Mouse (Mus musculus): Measurements from ENCODE around the gene Prr12. TPM values are rescaled to one million over a fixed set of nuclear protein-coding genes. Genes with fewer than 3 reads are reported as not detected.
"Not testable (repeated sequence)": the region's sequence is repeated elsewhere in the genome, so short reads cannot be mapped to it uniquely, and the experiment has no call there.

Gene Prr12
- polyA plus RNA-seq, 1 experiment from 2014 or later: 11.1 TPM

- Histone ChIP-seq H3K27me3 (no peaks in the 10 kb centered on the region), H3K27ac (no peak overlapping the region), H3K36me3 (peaks cover 78% of the 10 kb centered on the region), H3K4me2 (no peak overlapping the region), H3K9ac (no peak overlapping the region), H3K4me1 (no peaks in the 10 kb centered on the region), H3K9me3 (no peaks in the 10 kb centered on the region), H3K4me3 (no peak overlapping the region)
- no peak for ATAC-seq (ENCODE audit: borderline replicate concordance, extremely low read depth, low FRiP score, low TSS enrichment)
- 86% methylated on average over 6 of the region's 6 CpGs for WGBS
Measured at GRCm38 (mm10) chr7:45029995-45030394, 22.7 kb downstream of the Prr12 start.

GRCm38 (mm10) chr7:45028351-45028750 lies 24.3 kb downstream of the Prr12 start:
- no peak overlapping the region for H3K9ac ChIP-seq
- ATAC-seq (ENCODE audit: borderline replicate concordance, extremely low read depth, low FRiP score, low TSS enrichment): no peak
- H3K9me3 ChIP-seq: no peaks in the 10 kb centered on the region
- no peaks in the 10 kb centered on the region for H3K4me1 ChIP-seq
- H3K4me3 ChIP-seq: no peak overlapping the region
- H3K27me3 ChIP-seq: no peaks in the 10 kb centered on the region
- H3K27ac ChIP-seq: no peak overlapping the region
- H3K4me2 ChIP-seq: no peak overlapping the region
- WGBS: 83% methylated on average over 11 of the region's 11 CpGs
- peaks cover 61% of the 10 kb centered on the region for H3K36me3 ChIP-seq

- Histone ChIP-seq H3K4me3 (no peak overlapping the region), H3K36me3 (peaks cover 55% of the 10 kb centered on the region), H3K4me1 (no peaks in the 10 kb centered on the region), H3K27ac (no peak overlapping the region), H3K9me3 (no peaks in the 10 kb centered on the region), H3K4me2 (no peak overlapping the region), H3K9ac (no peak overlapping the region), H3K27me3 (no peaks in the 10 kb centered on the region)
- WGBS: 83% methylated on average over 9 of the region's 9 CpGs
- ATAC-seq (ENCODE audit: borderline replicate concordance, extremely low read depth, low FRiP score, low TSS enrichment): no peak
Measured at GRCm38 (mm10) chr7:45027761-45028160, 24.9 kb downstream of the Prr12 start.

GRCm38 (mm10) chr7:45026256-45026655 lies 26.4 kb downstream of the Prr12 start:
- ATAC-seq (ENCODE audit: borderline replicate concordance, extremely low read depth, low FRiP score, low TSS enrichment): no peak
- no peaks in the 10 kb centered on the region for H3K9me3 ChIP-seq
- H3K27me3 ChIP-seq: no peaks in the 10 kb centered on the region
- no peak overlapping the region for H3K9ac ChIP-seq
- no peak overlapping the region for H3K4me2 ChIP-seq
- H3K4me3 ChIP-seq: no peak overlapping the region
- 68% methylated on average over 2 of the region's 2 CpGs for WGBS
- H3K36me3 ChIP-seq: peaks cover 40% of the 10 kb centered on the region
- H3K27ac ChIP-seq: no peak overlapping the region
- H3K4me1 ChIP-seq: no peaks in the 10 kb centered on the region

DNA sequence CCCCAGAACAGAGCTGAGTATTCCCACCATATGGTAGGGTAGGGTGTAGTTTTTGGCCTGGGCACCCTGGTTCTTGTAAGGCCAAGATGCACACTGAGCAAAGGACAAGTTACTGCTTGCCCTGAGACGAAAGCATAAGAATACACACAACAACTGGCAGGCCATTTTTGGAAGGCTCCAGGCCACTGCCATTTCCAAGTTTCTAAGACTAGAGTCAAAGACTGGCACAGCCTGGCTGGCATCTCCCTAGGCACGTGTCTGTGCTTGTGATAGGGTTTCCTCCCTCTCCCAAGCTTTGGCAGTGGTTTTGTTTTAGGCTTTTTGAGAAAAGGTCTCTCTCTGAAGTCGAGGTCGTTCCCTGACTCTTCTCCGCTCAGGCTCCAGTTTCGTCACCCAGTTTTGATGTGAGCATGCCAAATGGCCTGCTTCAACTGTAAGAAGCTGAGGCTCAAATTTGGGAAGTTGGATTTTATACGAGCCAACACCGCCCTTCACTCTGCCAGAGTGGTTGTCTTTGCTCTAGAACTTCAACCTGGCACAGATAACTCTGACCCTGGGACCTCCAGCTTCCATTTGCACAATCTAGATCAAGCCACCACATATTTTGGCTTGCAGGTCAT lies 27.0 kb downstream of the Prr12 start:
- 73% methylated on average over 8 of the region's 8 CpGs for WGBS
- H3K4me2 ChIP-seq: no peak overlapping the region
- 0 out of 2 replicates have a peak, but pooled peaks cover under 1% of the 10 kb centered on the region for H3K27me3 ChIP-seq
- no peak overlapping the region for H3K27ac ChIP-seq
- H3K9me3 ChIP-seq: no peaks in the 10 kb centered on the region
- peaks cover 35% of the 10 kb centered on the region for H3K36me3 ChIP-seq
- no peak for ATAC-seq (ENCODE audit: borderline replicate concordance, extremely low read depth, low FRiP score, low TSS enrichment)
- no peaks in the 10 kb centered on the region for H3K4me1 ChIP-seq
- H3K9ac ChIP-seq: no peak overlapping the region
- no peak overlapping the region for H3K4me3 ChIP-seq

GRCm38 (mm10) chr7:45024281-45025248 lies 28.1 kb downstream of the Prr12 start:
- Histone ChIP-seq H3K4me2 (no peak overlapping the region), H3K27me3 (0 out of 2 replicates have a peak, but pooled peaks cover 5% of the 10 kb centered on the region), H3K36me3 (peaks cover 24% of the 10 kb centered on the region), H3K9me3 (no peaks in the 10 kb centered on the region), H3K9ac (no peak overlapping the region), H3K4me3 (no peak overlapping the region), H3K4me1 (0 out of 2 replicates have a peak, but pooled peaks cover 5% of the 10 kb centered on the region), H3K27ac (no peak overlapping the region)
- 81% methylated on average over 15 of the region's 15 CpGs for whole genome bisulfite sequencing
- ATAC-seq (ENCODE audit: borderline replicate concordance, extremely low read depth, low FRiP score, low TSS enrichment): no peak

DNA sequence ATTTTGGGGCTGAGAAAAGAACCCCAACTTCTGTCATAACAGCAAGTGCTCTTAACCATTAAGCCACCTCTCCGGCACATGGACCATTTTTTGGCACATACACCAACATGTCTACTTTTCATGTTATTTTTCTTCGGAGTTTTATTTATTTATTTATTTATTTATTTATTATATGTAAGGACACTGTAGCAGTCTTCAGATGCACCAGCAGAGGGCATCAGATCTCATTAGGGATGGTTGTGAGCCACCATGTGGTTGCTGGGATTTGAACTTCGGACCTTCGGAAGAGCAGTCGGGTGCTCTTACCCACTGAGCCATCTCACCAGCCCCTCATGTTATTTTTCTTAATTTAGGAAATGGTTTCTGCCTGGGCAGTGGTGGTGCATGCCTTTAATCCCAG lies 29.0 kb downstream of the Prr12 start:
- ATAC-seq (ENCODE audit: borderline replicate concordance, extremely low read depth, low FRiP score, low TSS enrichment); H3K27ac ChIP-seq; H3K4me2 ChIP-seq; H3K27me3 ChIP-seq; H3K9ac ChIP-seq; H3K9me3 ChIP-seq; H3K4me3 ChIP-seq: not testable (repeated sequence)
- peaks cover 16% of the 10 kb centered on the region for H3K36me3 ChIP-seq
- peaks cover 13% of the 10 kb centered on the region for H3K4me1 ChIP-seq
- WGBS: 69% methylated on average over 5 of the region's 5 CpGs

DNA sequence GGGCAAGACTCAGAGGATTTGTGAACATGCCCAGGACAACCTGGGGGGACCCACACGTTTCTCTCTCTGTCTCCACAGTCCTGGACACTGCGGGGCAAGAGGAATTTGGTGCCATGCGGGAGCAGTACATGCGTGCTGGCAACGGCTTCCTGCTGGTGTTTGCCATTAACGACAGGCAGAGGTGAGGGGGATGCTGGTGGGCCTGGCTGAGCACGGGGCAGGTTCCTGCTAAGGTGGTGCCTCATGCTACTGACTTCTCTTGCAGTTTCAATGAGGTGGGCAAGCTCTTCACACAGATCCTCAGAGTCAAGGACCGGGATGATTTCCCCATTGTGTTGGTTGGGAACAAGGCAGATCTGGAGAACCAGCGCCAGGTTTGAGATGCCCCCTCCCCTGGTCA lies 32.5 kb downstream of the Prr12 start:
- Histone ChIP-seq H3K4me1 (peaks cover 20% of the 10 kb centered on the region), H3K9ac (no peak overlapping the region), H3K36me3 (no peaks in the 10 kb centered on the region), H3K9me3 (no peaks in the 10 kb centered on the region), H3K27ac (no peak overlapping the region), H3K4me3 (no peak overlapping the region), H3K4me2 (no peak overlapping the region), H3K27me3 (0 out of 2 replicates have a peak, but pooled peaks cover 5% of the 10 kb centered on the region)
- 60% methylated on average over 9 of the region's 9 CpGs for WGBS
- no peak for ATAC-seq (ENCODE audit: borderline replicate concordance, extremely low read depth, low FRiP score, low TSS enrichment)

DNA sequence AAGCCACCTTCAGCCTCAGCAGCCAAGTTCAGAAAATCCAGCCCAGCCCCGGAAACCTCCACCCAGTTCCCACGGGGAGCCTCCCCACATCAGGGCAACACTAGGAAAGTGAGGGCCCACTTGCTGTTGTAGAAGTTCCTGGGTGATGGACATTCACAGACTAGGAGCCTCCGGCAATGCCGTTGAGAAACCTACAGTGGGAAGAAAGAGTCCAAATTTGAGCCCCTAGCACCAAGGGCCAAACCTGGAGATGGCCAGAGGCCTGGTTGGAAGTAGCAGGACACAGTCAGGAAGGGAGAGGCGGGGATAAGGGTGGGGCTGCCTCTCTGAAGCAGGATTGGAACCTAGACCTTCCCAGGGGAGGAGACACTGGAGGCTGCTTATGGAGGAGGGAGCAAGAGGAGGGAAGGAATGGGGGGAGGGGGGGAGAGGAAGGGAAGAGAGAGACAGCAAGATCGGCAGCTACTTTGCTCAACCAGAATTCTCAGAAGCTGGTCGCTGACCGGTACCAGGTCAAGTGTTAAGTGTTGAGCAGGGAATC lies 33.6 kb downstream of the Prr12 start:
- WGBS: 20% methylated on average over 8 of the region's 8 CpGs
- Histone ChIP-seq H3K4me3 (peak overlapping the region; percentile 98), H3K4me1 (peaks cover 29% of the 10 kb centered on the region), H3K9ac (peak overlapping the region; percentile 8; the same call in 1 of the 2 replicates), H3K4me2 (peak overlapping the region; percentile 87), H3K9me3 (no peaks in the 10 kb centered on the region), H3K27ac (peak overlapping the region; percentile 100), H3K27me3 (0 out of 2 replicates have a peak, but pooled peaks cover 5% of the 10 kb centered on the region), H3K36me3 (no peaks in the 10 kb centered on the region)
- ATAC-seq (ENCODE audit: borderline replicate concordance, extremely low read depth, low FRiP score, low TSS enrichment): no peak

DNA sequence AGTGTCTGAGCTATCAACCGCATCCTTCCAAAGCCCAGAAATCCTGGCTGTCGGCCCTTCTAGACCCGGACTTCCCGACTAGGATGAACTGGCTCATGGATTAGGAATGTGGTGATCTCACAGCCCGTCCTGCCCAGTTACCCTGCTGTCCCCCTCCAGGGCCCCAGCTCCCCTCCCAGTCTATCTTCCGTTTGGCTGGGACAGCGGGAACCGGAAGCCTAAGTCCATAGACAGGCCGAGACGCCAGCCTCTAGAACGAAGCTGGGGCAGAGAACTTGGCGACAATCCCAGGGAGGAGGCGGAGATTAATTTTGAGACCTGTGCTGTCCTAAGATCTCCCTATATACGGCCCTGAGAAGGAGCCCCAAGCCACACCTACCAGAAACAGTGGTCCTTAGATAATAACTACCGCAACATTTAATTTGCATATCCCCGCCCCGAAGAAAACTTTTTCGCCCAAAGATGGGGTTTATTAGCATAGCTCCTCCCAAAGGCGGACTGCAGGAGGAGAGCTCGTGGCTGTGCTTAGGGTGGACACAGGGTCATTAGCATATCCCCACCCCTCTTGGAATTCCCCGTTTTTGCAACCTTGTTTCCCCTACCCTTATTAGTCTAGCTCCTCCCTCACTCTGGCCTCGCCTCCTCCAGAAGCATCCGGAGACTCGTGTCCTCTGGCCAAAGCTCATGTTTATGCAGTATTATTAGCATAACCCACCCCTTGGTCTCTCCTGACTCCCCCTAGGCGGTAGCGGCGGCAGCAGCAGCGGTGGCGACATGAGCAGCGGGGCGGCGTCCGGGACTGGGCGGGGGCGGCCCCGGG lies 35.2 kb downstream of the Prr12 start, which contains the start of gene Rras:
Gene Rras (plus strand): TSS at position 720 of the 820 bp plus-strand sequence.
- under 1% methylated on average over 35 of the region's 36 CpGs for WGBS
- Histone ChIP-seq H3K27me3 (0 out of 2 replicates have a peak, but pooled peaks cover 5% of the 10 kb centered on the region), H3K27ac (peak within 1 kb of the TSS; percentile 100), H3K9ac (peak within 1 kb of the TSS; percentile 68), H3K36me3 (peaks cover 14% of the 10 kb centered on the region), H3K4me3 (peak within 1 kb of the TSS; percentile 98), H3K9me3 (no peaks in the 10 kb centered on the region), H3K4me1 (peaks cover 35% of the 10 kb centered on the region), H3K4me2 (peak within 1 kb of the TSS; percentile 87)
- peak; percentile 92 for ATAC-seq (ENCODE audit: borderline replicate concordance, extremely low read depth, low FRiP score, low TSS enrichment)

DNA sequence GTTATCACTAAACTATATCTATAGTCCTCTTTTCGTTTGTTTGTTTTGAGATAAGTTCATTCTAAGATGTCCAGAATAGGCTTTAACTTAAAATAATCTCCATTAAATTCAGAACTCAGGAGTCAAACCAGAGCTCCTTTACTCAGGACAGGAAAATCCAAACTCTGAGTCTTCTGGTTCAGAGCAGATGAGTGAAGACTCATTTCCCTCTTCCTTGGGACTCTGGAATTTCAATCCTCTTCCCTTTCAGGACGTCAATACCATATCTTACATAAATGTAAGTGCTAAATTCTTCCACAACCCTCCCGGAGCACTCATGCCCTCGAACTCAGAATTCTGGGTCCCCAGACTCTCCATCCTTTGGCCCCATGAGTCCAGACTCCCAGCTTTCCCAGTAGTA lies 35.9 kb downstream of the Prr12 start:
- Histone ChIP-seq H3K4me2 (peak overlapping the region; percentile 87), H3K27ac (peak overlapping the region; percentile 100), H3K9ac (peak overlapping the region; percentile 57), H3K36me3 (peaks cover 21% of the 10 kb centered on the region), H3K27me3 (0 out of 2 replicates have a peak, but pooled peaks cover 5% of the 10 kb centered on the region), H3K4me3 (peak overlapping the region; percentile 98), H3K9me3 (no peaks in the 10 kb centered on the region), H3K4me1 (peaks cover 35% of the 10 kb centered on the region)
- ATAC-seq (ENCODE audit: borderline replicate concordance, extremely low read depth, low FRiP score, low TSS enrichment): no peak
- whole genome bisulfite sequencing: under 1% methylated on average over 4 of the region's 4 CpGs
